Mouse (Mus musculus) ES-Bruce4 (cell line): ENCODE measurements around the gene Ttc5.

Experiments used
- CTCF ChIP-seq: IDR thresholded peaks from one replicate; pipeline ENCODE4 v1.8.1; 2011; ENCODE audit warnings: low read depth, low read length
- EP300 ChIP-seq: IDR thresholded peaks from 2 replicates; pipeline ENCODE4 v1.6.1; 2011; ENCODE audit warnings: low read depth, low read length; ENCODE audit not compliant: insufficient read depth
- POLR2A ChIP-seq: IDR thresholded peaks from one replicate; pipeline ENCODE4 v1.8.1; 2011; ENCODE audit warnings: low read length; ENCODE audit not compliant: insufficient read depth

GRCm38 (mm10) chr14:50795261-50795935, 10.1 kb upstream of the Ttc5 start:
- TF ChIP-seq CTCF (no peak), POLR2A (no peak), EP300 (no peak)
